Mouse (Mus musculus) brain, embryonic 14.5 days (tissue): ENCODE measurements at regions not wholly inside any gene's neighbourhood (a gene's known extent, or its start where the extent isn't known, plus 50 kb on each side); places are given as distances from the start of the nearest gene placed in this dataset.
A peak's percentile ranks its signal among the peaks of the same experiment; 100 is the strongest.

Source experiments
- DNase-seq: peaks from one replicate; pipeline ENCODE4 v3.0.0-alpha.2; 2011; ENCODE audit warnings: low read depth
- CTCF ChIP-seq: fragments of 200-500 bp; IDR thresholded peaks from 2 replicates; pipeline ENCODE4 v1.5.1; 2012; ENCODE audit warnings: inconsistent platforms, mild to moderate bottlenecking, moderate library complexity, borderline replicate concordance; ENCODE audit not compliant: insufficient read depth, insufficient read length; ENCODE audit errors: extremely low read depth
- POLR2A ChIP-seq: fragments of 200-500 bp; IDR thresholded peaks from 2 replicates; pipeline ENCODE4 v1.6.1; 2012; ENCODE audit warnings: mild to moderate bottlenecking, inconsistent platforms, borderline replicate concordance; ENCODE audit not compliant: poor library complexity, insufficient read depth, insufficient read length, severe bottlenecking; ENCODE audit errors: extremely low read depth

GRCm38 (mm10) chrX:44228847-44229246, 139.3 kb downstream of the Dcaf12l2 start:
- peak; percentile 51 for DNase-seq

More at GRCm38 (mm10) chrX:44228847-44229246, 139.3 kb downstream of the Dcaf12l2 start:
- TF ChIP-seq POLR2A = no peak
- peak; percentile 51; the same call in 1 of the 2 replicates for TF ChIP-seq CTCF
